Mouse (Mus musculus): ENCODE results near the gene Ugt1a5. TPM values are rescaled to one million over a fixed set of nuclear protein-coding genes. Genes with fewer than 3 reads are reported as not detected.

Ugt1a5 gene
- total RNA-seq, 1 experiment = not detected

DNA sequence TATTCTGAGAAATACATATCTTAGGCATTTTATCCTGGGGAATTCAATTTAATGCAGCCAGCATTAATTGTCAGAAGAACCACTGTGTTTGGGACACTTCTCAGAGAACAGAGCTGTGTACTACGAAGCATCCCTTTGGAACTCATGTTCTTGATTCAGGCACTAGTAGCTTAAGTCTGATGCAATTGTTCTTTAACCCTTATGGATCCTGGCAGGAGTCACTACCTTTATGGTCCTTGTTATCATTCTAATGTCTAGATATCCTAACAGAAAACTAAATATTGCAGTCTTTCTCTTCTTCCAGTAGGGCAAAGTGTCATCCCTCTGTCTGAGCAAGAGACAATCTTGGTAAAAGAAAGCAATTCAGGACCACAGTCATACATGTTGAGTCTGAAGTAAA is 47.2 kb downstream of the Ugt1a5 start:
- in situ Hi-C loops (cut with MboI; ENCODE audit: low sequenced_read_pairs in 2 of 2, unreplicated experiment in 2 of 2) = no loop called here

GRCm38 (mm10) chr1:88213766-88214461 is 48.1 kb downstream of the Ugt1a5 start:
- Histone ChIP-seq H3K36me3 (ENCODE audit: control insufficient read depth, insufficient read depth, low read length, poor library complexity, severe bottlenecking) (no peaks in the 10 kb centered on the region), H3K9ac (ENCODE audit: insufficient read depth, low read depth, low read length, poor library complexity, severe bottlenecking) (no peak overlapping the region), H3K27ac (ENCODE audit: insufficient read depth, low read depth, low read length, poor library complexity, severe bottlenecking) (no peak overlapping the region), H3K4me3 (ENCODE audit: insufficient read depth in 1 of 2, low read depth in 1 of 2, low read length in 2 of 2, poor library complexity in 1 of 2, severe bottlenecking in 1 of 2) (no peak overlapping the region), H3K4me1 (ENCODE audit: control insufficient read depth in 2 of 2, insufficient read depth in 2 of 2, low read length in 2 of 2, poor library complexity in 1 of 2) (no peaks in the 10 kb centered on the region), H3K9me3 (ENCODE audit: control insufficient read depth, insufficient read depth, low read depth, low read length) (no peaks in the 10 kb centered on the region)
- in situ Hi-C loops (cut with MboI; ENCODE audit: low sequenced_read_pairs in 2 of 2, unreplicated experiment in 2 of 2) = no loop called here
- TF ChIP-seq MAFK (IDR thresholded peaks at IDR 0.05; ENCODE audit: insufficient read depth, low read depth, low read length) (no peak), HCFC1 (IDR thresholded peaks at IDR 0.05; ENCODE audit: borderline replicate concordance, insufficient read depth, low read length) (no peak), ZNF384 (IDR thresholded peaks at IDR 0.05; ENCODE audit: low read depth, low read length) (no peak), ZC3H11A (IDR thresholded peaks at IDR 0.05; ENCODE audit: borderline replicate concordance, low read depth, low read length) (no peak), CHD2 (IDR thresholded peaks at IDR 0.05; ENCODE audit: low read depth, low read length) (no peak)
- no peak for DNase-seq (ENCODE audit: low read depth, low spot score)

More for the DNA sequence above, 47.2 kb downstream of the Ugt1a5 start:
- H3K27ac ChIP-seq (ENCODE audit: insufficient read depth, low read depth, low read length, poor library complexity, severe bottlenecking) = no peak overlapping the region
- H3K4me3 ChIP-seq (ENCODE audit: insufficient read depth in 1 of 2, low read depth in 1 of 2, low read length in 2 of 2, poor library complexity in 1 of 2, severe bottlenecking in 1 of 2) = no peak overlapping the region
- no peak for TF ChIP-seq HCFC1 (IDR thresholded peaks at IDR 0.05; ENCODE audit: borderline replicate concordance, insufficient read depth, low read length)
- TF ChIP-seq ZC3H11A (IDR thresholded peaks at IDR 0.05; ENCODE audit: borderline replicate concordance, low read depth, low read length) = no peak
- no peak for TF ChIP-seq MAFK (IDR thresholded peaks at IDR 0.05; ENCODE audit: insufficient read depth, low read depth, low read length)
- no peak for TF ChIP-seq ZNF384 (IDR thresholded peaks at IDR 0.05; ENCODE audit: low read depth, low read length)
- no peak for TF ChIP-seq CHD2 (IDR thresholded peaks at IDR 0.05; ENCODE audit: low read depth, low read length)
- no peak overlapping the region for H3K9ac ChIP-seq (ENCODE audit: insufficient read depth, low read depth, low read length, poor library complexity, severe bottlenecking)
- H3K9me3 ChIP-seq (ENCODE audit: control insufficient read depth, insufficient read depth, low read depth, low read length) = no peaks in the 10 kb centered on the region
- no peaks in the 10 kb centered on the region for H3K36me3 ChIP-seq (ENCODE audit: control insufficient read depth, insufficient read depth, low read length, poor library complexity, severe bottlenecking)
- no peak for DNase-seq (ENCODE audit: low read depth, low spot score)
- H3K4me1 ChIP-seq (ENCODE audit: control insufficient read depth in 2 of 2, insufficient read depth in 2 of 2, low read length in 2 of 2, poor library complexity in 1 of 2) = no peaks in the 10 kb centered on the region

GRCm38 (mm10) chr1:88214462-88214952 is 48.7 kb downstream of the Ugt1a5 start:
- H3K36me3 ChIP-seq (ENCODE audit: control insufficient read depth, insufficient read depth, low read length, poor library complexity, severe bottlenecking) = no peaks in the 10 kb centered on the region
- H3K27ac ChIP-seq (ENCODE audit: insufficient read depth, low read depth, low read length, poor library complexity, severe bottlenecking) = no peak overlapping the region
- no peak overlapping the region for H3K9ac ChIP-seq (ENCODE audit: insufficient read depth, low read depth, low read length, poor library complexity, severe bottlenecking)
- H3K9me3 ChIP-seq (ENCODE audit: control insufficient read depth, insufficient read depth, low read depth, low read length) = no peaks in the 10 kb centered on the region
- no peak overlapping the region for H3K4me3 ChIP-seq (ENCODE audit: insufficient read depth in 1 of 2, low read depth in 1 of 2, low read length in 2 of 2, poor library complexity in 1 of 2, severe bottlenecking in 1 of 2)
- DNase-seq (ENCODE audit: low read depth, low spot score) = no peak
- TF ChIP-seq ZNF384 (IDR thresholded peaks at IDR 0.05; ENCODE audit: low read depth, low read length) (no peak), HCFC1 (IDR thresholded peaks at IDR 0.05; ENCODE audit: borderline replicate concordance, insufficient read depth, low read length) (no peak), CHD2 (IDR thresholded peaks at IDR 0.05; ENCODE audit: low read depth, low read length) (no peak), MAFK (IDR thresholded peaks at IDR 0.05; ENCODE audit: insufficient read depth, low read depth, low read length) (no peak), ZC3H11A (IDR thresholded peaks at IDR 0.05; ENCODE audit: borderline replicate concordance, low read depth, low read length) (no peak)
- H3K4me1 ChIP-seq (ENCODE audit: control insufficient read depth in 2 of 2, insufficient read depth in 2 of 2, low read length in 2 of 2, poor library complexity in 1 of 2) = no peaks in the 10 kb centered on the region
- in situ Hi-C loops (cut with MboI; ENCODE audit: low sequenced_read_pairs in 2 of 2, unreplicated experiment in 2 of 2) = no loop called here

GRCm38 (mm10) chr1:88215466-88216380 is 49.9 kb downstream of the Ugt1a5 start:
- H3K9me3 ChIP-seq (ENCODE audit: control insufficient read depth, insufficient read depth, low read depth, low read length) = no peaks in the 10 kb centered on the region

More at GRCm38 (mm10) chr1:88215466-88216380, 49.9 kb downstream of the Ugt1a5 start:
- in situ Hi-C loops (cut with MboI; ENCODE audit: low sequenced_read_pairs in 2 of 2, unreplicated experiment in 2 of 2) = no loop called here
- DNase-seq (ENCODE audit: low read depth, low spot score) = no peak
- Histone ChIP-seq H3K27ac (ENCODE audit: insufficient read depth, low read depth, low read length, poor library complexity, severe bottlenecking) (no peak overlapping the region), H3K4me1 (ENCODE audit: control insufficient read depth in 2 of 2, insufficient read depth in 2 of 2, low read length in 2 of 2, poor library complexity in 1 of 2) (no peaks in the 10 kb centered on the region), H3K4me3 (ENCODE audit: insufficient read depth in 1 of 2, low read depth in 1 of 2, low read length in 2 of 2, poor library complexity in 1 of 2, severe bottlenecking in 1 of 2) (no peak overlapping the region), H3K9ac (ENCODE audit: insufficient read depth, low read depth, low read length, poor library complexity, severe bottlenecking) (no peak overlapping the region), H3K36me3 (ENCODE audit: control insufficient read depth, insufficient read depth, low read length, poor library complexity, severe bottlenecking) (no peaks in the 10 kb centered on the region)
- no peak for TF ChIP-seq MAFK (IDR thresholded peaks at IDR 0.05; ENCODE audit: insufficient read depth, low read depth, low read length)
- no peak for TF ChIP-seq ZC3H11A (IDR thresholded peaks at IDR 0.05; ENCODE audit: borderline replicate concordance, low read depth, low read length)
- no peak for TF ChIP-seq HCFC1 (IDR thresholded peaks at IDR 0.05; ENCODE audit: borderline replicate concordance, insufficient read depth, low read length)
- no peak for TF ChIP-seq ZNF384 (IDR thresholded peaks at IDR 0.05; ENCODE audit: low read depth, low read length)
- TF ChIP-seq CHD2 (IDR thresholded peaks at IDR 0.05; ENCODE audit: low read depth, low read length) = no peak

Measured in ES-E14 (cell line).